Mouse (Mus musculus) heart, embryonic 14.5 days (tissue): ENCODE measurements at regions not wholly inside any gene's neighbourhood (a gene's known extent, or its start where the extent isn't known, plus 50 kb on each side); places are given as distances from the start of the nearest gene placed in this dataset.

ENCODE experiments used
- ATAC-seq: fragments of 200-750 bp; cut with Nextera tagmentation; 2 replicates; pipeline ENCODE4 v1.8.0; 2017; ENCODE audit warnings: low read depth, moderate TSS enrichment; ENCODE audit not compliant: insufficient number of reproducible peaks, insufficient read depth, low FRiP score
- H3K27ac ChIP-seq, 2 experiments: fragments of 200-500 bp in 1 of 2; fragments of 300-500 bp in 1 of 2; sonication (generic) in 1 of 2; replicated peaks in 1 of 2; 2 replicates each; pipeline ENCODE4 v1.5.1; 2012 to 2014; ENCODE audit warnings: low read depth in 2 of 2, low read length in 2 of 2, control low read depth in 1 of 2, mild to moderate bottlenecking in 1 of 2, mixed read lengths in 1 of 2; ENCODE audit not compliant: control insufficient read depth in 1 of 2, insufficient read depth in 1 of 2
- H3K27me3 ChIP-seq: fragments of 300-500 bp; sonication (generic); 2 replicates; pipeline ENCODE4 v1.6.1; 2014; ENCODE audit warnings: mild to moderate bottlenecking, low read length, control low read depth; ENCODE audit not compliant: control insufficient read depth, insufficient read depth
- H3K36me3 ChIP-seq: fragments of 300-500 bp; sonication (generic); 2 replicates; pipeline ENCODE4 v1.6.1; 2014; ENCODE audit warnings: mild to moderate bottlenecking, control low read depth, low read length, mixed read lengths; ENCODE audit not compliant: control insufficient read depth, insufficient read depth
- H3K4me1 ChIP-seq, 2 experiments: fragments of 200-500 bp in 1 of 2; fragments of 300-500 bp in 1 of 2; sonication (generic) in 1 of 2; 2 replicates each; pipeline ENCODE4 v1.6.1; 2012 to 2014; ENCODE audit warnings: low read length in 2 of 2, control low read depth in 1 of 2, mixed read lengths in 1 of 2; ENCODE audit not compliant: control insufficient read depth in 2 of 2, insufficient read depth in 2 of 2
- H3K4me2 ChIP-seq: fragments of 300-500 bp; sonication (generic); 2 replicates; pipeline ENCODE4 v1.6.1; 2014; ENCODE audit warnings: mild to moderate bottlenecking, low read length
- H3K4me3 ChIP-seq, 2 experiments: fragments of 200-500 bp in 1 of 2; fragments of 300-500 bp in 1 of 2; sonication (generic) in 1 of 2; 2 replicates each; pipeline ENCODE4 v1.5.1; 2012 to 2014; ENCODE audit warnings: low read length in 2 of 2, mild to moderate bottlenecking in 2 of 2, control low read depth in 1 of 2, low read depth in 1 of 2, moderate library complexity in 1 of 2; ENCODE audit not compliant: control insufficient read depth in 1 of 2, insufficient read depth in 1 of 2
- H3K9ac ChIP-seq: fragments of 300-500 bp; sonication (generic); 2 replicates; pipeline ENCODE4 v1.6.1; 2014; ENCODE audit warnings: mild to moderate bottlenecking, low read length
- H3K9me3 ChIP-seq: fragments of 300-500 bp; sonication (generic); 2 replicates; pipeline ENCODE4 v1.6.1; 2016; ENCODE audit warnings: low read length, control low read depth; ENCODE audit not compliant: control insufficient read depth
- WGBS: fragments of 180-500 bp; shearing (Covaris S2); extraction: QIAGEN DNeasy Blood & Tissue Kit; methylation state at CpG from one replicate; pipeline ENCODE4 v1.1.7; 2014; 5-methylcytosine and 5-hydroxymethylcytosine counted together

DNA sequence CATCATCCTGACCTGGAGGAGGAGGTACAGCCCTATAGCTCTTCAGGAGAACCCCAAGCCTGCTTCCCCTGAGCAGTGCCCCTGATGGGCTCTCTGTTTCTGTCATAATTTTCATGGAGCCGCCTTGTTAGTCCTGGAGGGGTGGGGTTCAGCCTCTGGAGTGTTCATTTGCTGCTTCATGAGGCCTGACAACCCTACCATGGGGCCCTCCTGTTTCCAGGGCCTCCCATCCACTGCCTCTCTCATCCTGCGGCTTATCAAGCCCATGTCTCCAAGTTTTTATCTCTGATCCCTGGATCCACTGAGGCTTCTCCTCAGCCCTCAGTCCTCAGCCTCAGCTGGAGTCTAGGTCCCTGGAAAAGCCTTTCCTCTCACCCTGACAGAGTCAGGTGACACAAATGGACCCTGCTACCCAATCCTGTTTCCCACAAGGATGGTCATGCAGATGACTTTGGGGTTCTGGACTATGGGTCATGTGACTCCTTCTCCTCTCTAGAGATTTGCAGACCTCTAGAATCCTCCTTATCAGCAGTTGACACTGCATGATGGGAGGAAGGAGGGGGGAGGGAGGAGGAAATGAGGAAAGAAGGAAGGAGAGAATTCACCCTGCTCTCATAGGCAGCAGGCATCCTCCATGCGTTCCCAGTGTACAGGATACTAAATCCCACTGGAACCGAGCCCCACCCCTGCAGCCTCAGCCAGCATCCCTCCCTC is 59.3 kb upstream of the Runx3 start:
- Histone ChIP-seq H3K27me3 (0 out of 2 replicates have a peak, but pooled peaks cover 3% of the 10 kb centered on the region), H3K4me1 (peaks cover 0 to 10% of the 10 kb centered on the region in 2 experiments; a peak in 2 of 4 replicates), H3K27ac (no peak overlapping the region), H3K9ac (no peak overlapping the region), H3K4me3 (no peak overlapping the region), H3K9me3 (no peaks in the 10 kb centered on the region), H3K4me2 (no peak overlapping the region), H3K36me3 (no peaks in the 10 kb centered on the region)
- WGBS: 28% methylated on average over 4 of the region's 4 CpGs
- ATAC-seq: no peak

DNA sequence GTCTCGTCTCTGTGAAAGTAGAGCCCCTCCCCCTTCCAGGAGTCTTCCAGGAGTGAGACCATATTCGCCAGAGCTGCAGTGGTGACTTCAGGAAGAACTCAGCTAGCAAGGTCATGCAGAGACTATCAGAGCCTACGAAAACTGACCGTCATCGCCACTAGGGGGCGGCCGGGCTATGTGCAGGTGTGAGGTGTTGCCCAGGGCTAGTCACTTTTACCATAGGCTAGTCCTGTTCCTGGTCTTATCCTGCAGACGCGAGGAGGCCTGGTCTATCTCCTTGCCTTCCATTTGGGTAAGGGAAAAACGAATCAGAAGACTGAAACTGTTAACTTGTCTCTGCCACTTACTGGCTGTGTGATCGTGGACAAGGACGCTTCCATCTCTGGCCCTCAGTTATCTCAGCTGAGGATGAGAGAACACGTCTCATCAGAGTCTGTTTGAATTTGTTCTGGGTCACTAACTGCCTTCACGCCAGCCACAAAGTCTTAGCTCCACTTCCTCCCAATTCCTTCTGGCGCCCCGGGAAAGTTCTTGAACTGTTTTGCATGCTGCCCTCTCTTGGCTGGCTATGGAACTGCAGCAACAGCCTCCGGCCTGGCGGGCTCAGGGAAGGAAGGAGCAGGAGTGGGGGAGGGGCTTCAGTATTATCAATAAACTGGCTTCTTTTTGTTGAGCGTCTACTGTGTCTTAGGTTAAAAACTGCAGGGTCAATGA is 53.5 kb upstream of the Runx3 start:
- peak overlapping the region; percentile 44 for H3K4me2 ChIP-seq
- H3K27ac ChIP-seq: no peak overlapping the region
- H3K36me3 ChIP-seq: no peaks in the 10 kb centered on the region
- ATAC-seq: peak; percentile 42; the same call in 1 of the 2 replicates
- 7% methylated on average over 19 of the region's 19 CpGs for WGBS
- peaks cover 0 to 11% of the 10 kb centered on the region in 2 experiments; a peak in 2 of 4 replicates for H3K4me1 ChIP-seq
- H3K9me3 ChIP-seq: no peaks in the 10 kb centered on the region
- H3K4me3 ChIP-seq: peak overlapping the region in 1 of 2 experiments; percentile 10; a peak in 1 of 4 replicates
- H3K9ac ChIP-seq: no peak overlapping the region
- H3K27me3 ChIP-seq: 0 out of 2 replicates have a peak, but pooled peaks cover 3% of the 10 kb centered on the region

DNA sequence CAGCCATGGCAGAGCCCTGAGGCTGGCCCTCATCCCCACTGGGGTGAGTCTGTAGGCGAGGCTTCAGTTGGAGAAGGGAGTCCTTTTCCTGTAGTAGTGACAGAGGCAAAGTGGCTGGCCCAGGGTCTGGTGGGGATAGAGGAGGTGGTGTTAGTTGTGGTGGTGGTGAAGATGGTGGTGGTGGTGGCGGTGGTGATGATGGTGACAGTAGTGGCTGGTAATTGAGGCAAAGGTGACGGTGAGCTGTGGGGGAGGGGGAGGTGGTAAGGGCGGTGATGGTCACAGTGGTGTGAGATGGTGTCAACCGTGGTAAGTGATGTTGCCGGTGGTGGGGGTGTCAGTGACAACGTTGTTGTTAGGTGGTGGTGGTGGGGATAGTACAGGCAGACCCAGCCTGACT is 52.6 kb upstream of the Runx3 start:
- 81% methylated on average over 7 of the region's 7 CpGs for WGBS
- Histone ChIP-seq H3K36me3 (no peaks in the 10 kb centered on the region), H3K4me2 (no peak overlapping the region), H3K4me1 (peaks cover 0 to 13% of the 10 kb centered on the region in 2 experiments; a peak in 2 of 4 replicates), H3K4me3 (no peak overlapping the region), H3K9me3 (no peaks in the 10 kb centered on the region), H3K27ac (no peak overlapping the region), H3K9ac (no peak overlapping the region), H3K27me3 (0 out of 2 replicates have a peak, but pooled peaks cover 3% of the 10 kb centered on the region)
- ATAC-seq: no peak

DNA sequence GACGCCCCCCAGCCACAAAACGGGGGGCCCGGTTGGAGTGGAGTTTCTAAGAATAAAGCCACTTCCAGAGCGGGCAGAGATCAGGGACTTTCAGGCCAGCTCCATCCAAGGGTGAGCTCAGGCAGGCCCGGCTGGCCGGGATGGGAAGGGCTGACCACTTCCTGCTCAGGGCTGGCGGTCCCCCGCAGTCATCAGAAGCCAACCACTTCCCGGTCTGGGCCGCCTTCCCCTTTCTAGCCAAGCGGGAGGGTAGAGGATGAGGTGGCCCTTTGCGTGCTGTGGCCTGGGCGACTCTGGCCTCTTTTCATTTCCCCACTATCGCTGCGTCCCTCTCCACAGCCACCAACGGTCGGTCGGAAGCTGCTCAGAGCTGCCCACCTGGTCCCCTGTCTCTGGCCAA is 50.6 kb upstream of the Runx3 start:
- WGBS: 62% methylated on average over 17 of the region's 18 CpGs
- Histone ChIP-seq H3K4me2 (no peak overlapping the region), H3K4me3 (no peak overlapping the region), H3K4me1 (peaks cover 0 to 13% of the 10 kb centered on the region in 2 experiments; a peak in 2 of 4 replicates), H3K36me3 (no peaks in the 10 kb centered on the region), H3K27ac (no peak overlapping the region), H3K9me3 (no peaks in the 10 kb centered on the region), H3K9ac (no peak overlapping the region), H3K27me3 (0 out of 2 replicates have a peak, but pooled peaks cover 3% of the 10 kb centered on the region)
- no peak for ATAC-seq
